9 mouse cellular contexts compared by ENCODE assay signal in genomic region chr3:96486064-96486827, GRCm38 (mm10). TPM values are rescaled to one million over a fixed set of nuclear protein-coding genes. Genes with fewer than 3 reads are reported as not detected.
DNase-seq lines count a peak whose midpoint lies in the region; ATAC-seq and TF ChIP-seq lines count a peak whose summit lies in the region.
"Not testable (repeated sequence)": the region's sequence is repeated elsewhere in the genome, so short reads cannot be mapped to it uniquely, and the experiment has no call there.
"Had no signal": no experiment of that assay in that cellular context is flagged by ENCODE, and none has a peak within 500 bp of the region (broad histone marks: within the 10 kb centered on the region; RNA-seq: fewer than 3 reads in every experiment).

No protein-coding gene starts in this region.

- not testable (repeated sequence) for H3K9me3 ChIP-seq in embryonic facial prominence, embryonic 12.5 days; hindbrain, embryonic 11.5 days (ENCODE audit: control insufficient read depth, low read length); kidney, embryonic 14.5 days (ENCODE audit: control insufficient read depth, low read length); liver, embryonic 14.5 days (ENCODE audit: control insufficient read depth, low read length); neural tube, embryonic 14.5 days (ENCODE audit: control insufficient read depth, low read length)

- ATAC-seq in embryonic facial prominence, embryonic 12.5 days (ENCODE audit: insufficient number of reproducible peaks, insufficient read depth, low FRiP score, low TSS enrichment): peak; percentile 45
- peak; percentile 54 for ATAC-seq in frontal cortex, adult (ENCODE audit: low TSS enrichment)
- peak; percentile 54 for ATAC-seq in hindbrain, embryonic 11.5 days (ENCODE audit: low FRiP score)
- ATAC-seq in kidney, embryonic 14.5 days (ENCODE audit: low FRiP score, low TSS enrichment): peak; percentile 71
- ATAC-seq in liver, embryonic 14.5 days (ENCODE audit: insufficient read depth): peak; percentile 69
- peak; percentile 66 for ATAC-seq in megakaryocyte-erythroid progenitor cell, adult 5-6 weeks (replicated peaks; ENCODE audit: low FRiP score, low TSS enrichment, poor library complexity, severe bottlenecking)
- ATAC-seq in neural tube, embryonic 14.5 days (ENCODE audit: low read depth): peak; percentile 50

- H3K9ac ChIP-seq in embryonic facial prominence, embryonic 12.5 days; hindbrain, embryonic 11.5 days (ENCODE audit: low read depth, low read length); kidney, embryonic 14.5 days (ENCODE audit: low read depth, low read length); liver, embryonic 14.5 days (replicated peaks); neural tube, embryonic 14.5 days (replicated peaks; ENCODE audit: low read depth, low read length): not testable (repeated sequence)

- not testable (repeated sequence) for H3K4me2 ChIP-seq in embryonic facial prominence, embryonic 12.5 days (replicated peaks); hindbrain, embryonic 11.5 days (replicated peaks; ENCODE audit: low read depth, low read length); kidney, embryonic 14.5 days (replicated peaks; ENCODE audit: low read depth, low read length); liver, embryonic 14.5 days (ENCODE audit: low read depth); neural tube, embryonic 14.5 days (ENCODE audit: low read depth, low read length)

- not testable (repeated sequence) for H3K27me3 ChIP-seq in embryonic facial prominence, embryonic 12.5 days; hindbrain, embryonic 11.5 days (ENCODE audit: control insufficient read depth, insufficient read depth, low read length); kidney, embryonic 14.5 days (ENCODE audit: control insufficient read depth, insufficient read depth, low read length); liver, embryonic 14.5 days (ENCODE audit: control insufficient read depth, insufficient read depth, low read length); neural tube, embryonic 14.5 days (ENCODE audit: control insufficient read depth, insufficient read depth, low read length)

- H3K4me1 ChIP-seq in embryonic facial prominence, embryonic 12.5 days; hindbrain, embryonic 11.5 days (replicated peaks; ENCODE audit: control insufficient read depth, insufficient read depth, low read length); kidney, embryonic 14.5 days (ENCODE audit: control insufficient read depth, insufficient read depth, low read length); neural tube, embryonic 14.5 days (ENCODE audit: control insufficient read depth, insufficient read depth, low read length): not testable (repeated sequence)
- H3K4me1 ChIP-seq in liver, embryonic 14.5 days (replicated peaks; ENCODE audit: control insufficient read depth in 2 of 2, insufficient read depth in 2 of 2, low read length in 1 of 2): peaks cover 11 to 13% of the 10 kb centered on the region in 2 experiments

- not testable (repeated sequence) for H3K4me3 ChIP-seq in embryonic facial prominence, embryonic 12.5 days; hindbrain, embryonic 11.5 days (ENCODE audit: low read depth, low read length); kidney, embryonic 14.5 days (ENCODE audit: low read length); liver, embryonic 14.5 days (ENCODE audit: insufficient read depth in 1 of 2, low read depth in 2 of 2, low read length in 2 of 2); neural tube, embryonic 14.5 days (ENCODE audit: low read depth, low read length)

- DNase-seq in hindbrain, embryonic 11.5 days (ENCODE audit: low spot score); liver, embryonic 14.5 days (ENCODE audit: low read depth in 3 of 3, low spot score in 3 of 3): not testable (repeated sequence)

- not testable (repeated sequence) for H3K27ac ChIP-seq in embryonic facial prominence, embryonic 12.5 days; hindbrain, embryonic 11.5 days (ENCODE audit: low read depth, low read length); kidney, embryonic 14.5 days (ENCODE audit: low read depth, low read length); liver, embryonic 14.5 days; neural tube, embryonic 14.5 days (ENCODE audit: low read depth, low read length)

- TF ChIP-seq EP300 in liver, embryonic 14.5 days (IDR thresholded peaks at IDR 0.05; ENCODE audit: low read depth): not testable (repeated sequence)

- not testable (repeated sequence) for H3K36me3 ChIP-seq in embryonic facial prominence, embryonic 12.5 days; hindbrain, embryonic 11.5 days (ENCODE audit: control insufficient read depth, insufficient read depth, low read length); kidney, embryonic 14.5 days (ENCODE audit: control insufficient read depth, insufficient read depth, low read length); liver, embryonic 14.5 days (replicated peaks; ENCODE audit: control insufficient read depth, insufficient read depth, low read depth); neural tube, embryonic 14.5 days (ENCODE audit: control insufficient read depth, insufficient read depth, low read length)

- 4% methylated on average over 4 of the region's 34 CpGs for WGBS in embryonic facial prominence, embryonic 12.5 days
- 4% methylated on average over 4 of the region's 34 CpGs for WGBS in hindbrain, embryonic 11.5 days
- WGBS in kidney, embryonic 14.5 days: 0% methylated on average over 4 of the region's 34 CpGs
- WGBS in liver, embryonic 14.5 days (ENCODE audit: insufficient replicate concordance): 0% methylated on average over 3 of the region's 34 CpGs
- WGBS in neural tube, embryonic 14.5 days: 0% methylated on average over 4 of the region's 34 CpGs

- not testable (repeated sequence) for TF ChIP-seq CTCF in liver, embryonic 14.5 days (IDR thresholded peaks at IDR 0.05; ENCODE audit: low read depth)

RNA-seq across cellular contexts. Expression of gene BC107364, which starts 34.1 kb away (rescaled TPM):
- 0.26 TPM in 1 of 2 replicates, not detected in the other for polyA plus RNA-seq in embryonic facial prominence, embryonic 12.5 days (2016; fragmentation: Nextera tagmentation; extraction: Ambion mirVana)
- polyA plus RNA-seq in hindbrain, embryonic 11.5 days (2014; fragmentation: Nextera tagmentation; extraction: Ambion mirVana): not detected in 2 replicates
- 0.20 TPM in 1 of 2 replicates, not detected in the other for polyA plus RNA-seq in kidney, embryonic 14.5 days (2014; fragmentation: Nextera tagmentation; extraction: Ambion mirVana)
- not detected in 2 replicates for polyA plus RNA-seq in liver, embryonic 14.5 days (2012; rRNA removed)
- polyA plus RNA-seq in liver, embryonic 14.5 days (2014; fragmentation: Nextera tagmentation; extraction: Ambion mirVana): not detected in 2 replicates
- not detected in 2 replicates for total RNA-seq in megakaryocyte-erythroid progenitor cell, adult 5-6 weeks (2014; fragmentation: Nextera tagmentation)
- total RNA-seq in megakaryocyte-erythroid progenitor cell, adult 5-6 weeks (2017): not detected in 2 replicates
- not detected in 2 replicates for polyA plus RNA-seq in neural tube, embryonic 14.5 days (2014; fragmentation: Nextera tagmentation; extraction: Ambion mirVana)
- total RNA-seq: gastrocnemius, adult 8-10 months; heart, postnatal 25 days had no signal

RNA-seq across cellular contexts. Expression of gene Hfe2, which starts 38.7 kb away (rescaled TPM):
- polyA plus RNA-seq in embryonic facial prominence, embryonic 12.5 days (2016; fragmentation: Nextera tagmentation; extraction: Ambion mirVana): 3.2 and 4.0 TPM in 2 replicates
- 1.5 and 1.6 TPM in 2 replicates for polyA plus RNA-seq in hindbrain, embryonic 11.5 days (2014; fragmentation: Nextera tagmentation; extraction: Ambion mirVana)
- polyA plus RNA-seq in kidney, embryonic 14.5 days (2014; fragmentation: Nextera tagmentation; extraction: Ambion mirVana): 0.20 and 0.30 TPM in 2 replicates
- polyA plus RNA-seq in liver, embryonic 14.5 days (2012; rRNA removed): 3.8 and 4.5 TPM in 2 replicates
- 4.3 and 4.4 TPM in 2 replicates for polyA plus RNA-seq in liver, embryonic 14.5 days (2014; fragmentation: Nextera tagmentation; extraction: Ambion mirVana)
- not detected in 2 replicates for total RNA-seq in megakaryocyte-erythroid progenitor cell, adult 5-6 weeks (2014; fragmentation: Nextera tagmentation)
- not detected in 2 replicates for total RNA-seq in megakaryocyte-erythroid progenitor cell, adult 5-6 weeks (2017)
- polyA plus RNA-seq in neural tube, embryonic 14.5 days (2014; fragmentation: Nextera tagmentation; extraction: Ambion mirVana): 1.3 and 2.0 TPM in 2 replicates
